Mouse (Mus musculus) c-Kit-negative CD71-positive TER-119-positive erythroid progenitor cells, embryonic 14.5 days (primary cell): ENCODE results near the gene Fam83b.

ENCODE experiments used
- DNase-seq: peaks from one replicate; pipeline ENCODE4 v3.0.0-alpha.2; 2013; ENCODE audit warnings: low read depth, low spot score

The Fam83b gene

DNA sequence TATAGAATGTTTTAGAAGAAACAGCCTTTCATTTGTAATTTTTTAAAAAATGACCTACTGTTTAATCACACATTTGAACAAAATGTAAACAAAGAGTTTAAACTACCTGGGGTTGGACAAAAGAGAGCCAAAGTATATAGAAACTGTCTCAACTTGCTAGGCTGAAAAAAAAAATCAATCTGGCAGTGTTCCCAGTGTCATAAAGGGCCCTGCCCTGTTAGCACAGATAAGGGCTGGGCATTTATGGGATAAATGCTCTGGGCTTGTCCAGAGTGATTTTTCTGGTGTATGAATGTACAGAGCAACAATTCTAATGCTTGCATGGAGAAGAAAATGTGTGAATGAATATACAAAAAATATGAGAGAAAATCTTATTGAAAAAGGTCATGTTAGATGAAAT, 43.8 kb downstream of the Fam83b start:
- DNase-seq = no peak

DNA sequence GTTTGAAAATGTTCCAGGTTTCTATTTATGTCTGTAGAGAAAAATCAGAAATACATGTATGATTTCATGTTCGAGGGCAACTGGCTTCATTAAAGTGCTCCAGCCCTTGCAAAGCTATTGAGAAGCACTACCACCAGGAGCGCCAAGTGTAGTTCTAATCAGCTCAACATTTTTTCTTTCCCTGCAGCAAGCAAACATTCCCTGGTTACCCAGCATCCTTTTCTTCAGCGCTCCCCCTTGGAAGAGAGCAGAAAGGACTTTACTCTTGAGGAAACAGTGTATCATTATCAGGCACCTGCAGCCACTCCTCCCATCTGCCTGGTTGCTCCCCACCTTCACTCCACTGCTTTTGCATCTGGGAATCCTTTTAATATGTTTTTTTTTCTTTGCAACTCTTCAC, 45.3 kb downstream of the Fam83b start:
- DNase-seq = no peak

DNA sequence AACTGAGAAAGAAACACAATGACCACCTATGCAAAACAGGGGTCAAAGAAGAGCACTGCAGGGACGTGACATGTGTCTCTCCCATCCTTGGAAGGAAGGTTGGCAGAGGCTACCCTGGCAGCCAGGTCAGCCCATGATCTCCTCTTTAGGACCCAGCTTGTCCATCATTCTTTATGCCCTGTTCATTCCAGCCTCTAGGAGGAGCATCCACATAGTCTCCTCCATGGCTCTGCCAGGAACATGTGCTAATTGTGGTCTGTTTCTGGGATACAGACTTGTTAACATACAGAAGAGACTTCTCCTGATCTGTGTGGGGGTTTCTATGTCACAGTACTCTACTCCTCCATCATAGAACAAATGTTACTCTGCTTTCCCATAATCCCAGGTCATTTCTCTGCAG, 48.3 kb downstream of the Fam83b start:
- DNase-seq = no peak

GRCm38 (mm10) chr9:76505650-76506049, 61.3 kb downstream of the Fam83b start:
- no peak for DNase-seq

DNA sequence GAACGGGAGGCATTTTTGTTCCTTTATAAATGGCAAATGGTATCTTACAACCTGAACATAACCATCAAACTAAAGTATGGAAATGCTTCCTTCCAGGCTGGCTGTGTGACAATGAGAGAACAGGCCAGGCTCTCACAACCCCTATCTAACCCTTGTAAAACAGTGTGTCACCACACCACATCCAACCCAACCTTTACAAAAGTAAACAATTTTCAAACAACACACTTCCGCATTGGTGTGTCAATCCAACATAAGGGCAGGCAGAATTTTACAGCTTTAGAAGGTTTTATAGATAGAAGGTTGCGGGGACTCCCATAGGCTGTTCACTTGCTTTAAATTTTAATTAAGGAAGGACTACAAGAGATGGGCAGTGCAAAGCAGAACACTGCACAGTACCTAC, 77.2 kb downstream of the Fam83b start:
- DNase-seq = no peak

DNA sequence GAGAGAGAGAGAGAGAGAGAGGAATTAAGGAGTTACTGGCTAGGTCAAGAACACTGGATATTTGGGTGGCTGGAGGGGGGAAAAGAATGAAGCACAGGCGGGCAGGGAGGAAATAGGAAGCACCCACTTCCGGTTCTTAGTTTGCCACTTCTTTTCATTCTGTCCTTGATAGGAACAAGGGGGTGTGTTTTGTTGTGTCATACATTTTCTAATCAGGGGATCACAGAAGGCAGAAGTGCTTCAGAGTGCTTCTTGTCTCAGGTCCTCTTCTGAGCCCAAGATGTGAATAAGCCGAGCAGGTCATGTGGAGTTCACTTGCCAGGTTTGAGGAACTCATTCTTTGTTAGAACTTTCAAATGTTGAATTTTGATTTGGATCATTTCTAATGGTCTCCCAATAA, 86.8 kb downstream of the Fam83b start:
- DNase-seq = no peak

GRCm38 (mm10) chr9:76469500-76469899, 97.4 kb downstream of the Fam83b start:
- no peak for DNase-seq

- DNase-seq = no peak
Measured at GRCm38 (mm10) chr9:76461547-76461946, 105.4 kb downstream of the Fam83b start.

DNA sequence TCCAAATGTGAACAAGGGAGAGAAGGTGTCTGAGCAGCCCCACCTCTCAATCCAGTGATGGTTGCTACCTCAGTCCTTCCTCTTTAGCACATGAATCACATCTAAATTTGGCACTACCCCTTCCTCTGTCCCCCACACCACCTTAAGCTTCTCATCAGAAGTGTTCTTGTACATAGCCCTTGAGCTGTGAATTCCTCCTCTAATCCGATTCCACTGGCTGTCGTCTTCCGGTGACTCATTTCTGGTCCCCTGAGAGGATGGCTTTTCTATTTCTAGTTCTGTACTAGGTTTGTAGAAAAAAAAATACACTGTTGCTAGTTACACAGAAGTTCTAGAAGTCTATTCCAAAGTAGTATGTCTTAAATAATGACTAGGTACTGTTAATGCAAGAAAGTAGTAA, 111.2 kb downstream of the Fam83b start:
- no peak for DNase-seq
